8 mouse cellular contexts compared by ENCODE assay signal in the genomic region with DNA sequence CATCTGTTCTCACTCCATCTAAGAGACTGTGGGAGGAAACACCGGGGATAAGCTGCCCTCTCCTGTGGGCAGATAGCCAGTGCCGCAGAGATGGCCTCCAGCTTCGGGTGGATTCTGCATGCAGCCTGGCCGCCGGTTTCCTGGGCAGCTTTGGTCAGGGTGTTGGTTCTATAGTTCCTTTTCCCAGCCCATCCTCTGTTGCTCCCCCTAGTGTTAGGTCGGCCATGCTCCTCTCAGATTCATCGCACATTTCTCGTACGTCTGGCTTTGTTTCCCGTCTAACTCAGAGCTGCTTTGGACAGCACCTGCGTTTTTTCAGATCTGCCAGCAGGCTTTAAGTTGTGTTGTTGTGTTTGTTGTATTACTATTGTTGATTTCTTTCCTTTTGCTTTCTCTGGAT. TPM values are rescaled to one million over a fixed set of nuclear protein-coding genes. Genes with fewer than 3 reads are reported as not detected.
DNase-seq lines count a peak whose midpoint lies in the region; ATAC-seq and TF ChIP-seq lines count a peak whose summit lies in the region.

No protein-coding gene starts in this region.

- peaks cover 23% of the 10 kb centered on the region for H3K36me3 ChIP-seq in liver, adult 2 months (ENCODE audit: control insufficient read depth, insufficient read depth, low read length)
- peaks cover 18% of the 10 kb centered on the region for H3K36me3 ChIP-seq in liver, embryonic 11.5 days (ENCODE audit: control insufficient read depth, insufficient read depth, low read length)

- DNase-seq in cerebellum, postnatal 10 days, result peak; percentile 54 to 58
- DNase-seq in liver, adult 2 months (ENCODE audit: extremely low read depth, low read depth, low spot score), result no peak
- no peak for DNase-seq in liver, embryonic 11.5 days (ENCODE audit: low spot score)
- DNase-seq in embryo, embryonic 10.5 days (ENCODE audit: low spot score), result peak; percentile 71
- peak; percentile 29 for DNase-seq in mesoderm, embryonic 11.5 days (ENCODE audit: low read depth, low spot score)
- DNase-seq in thymus, postnatal 10 days (ENCODE audit: low spot score in 2 of 2), result no peak
- DNase-seq in cerebellum, adult 9-10 months, result no peak

- no peak overlapping the region for H3K4me2 ChIP-seq in liver, embryonic 11.5 days

- no peaks in the 10 kb centered on the region for H3K9me3 ChIP-seq in liver, embryonic 11.5 days (ENCODE audit: control insufficient read depth, low read length)

- H3K79me2 ChIP-seq in liver, adult 2 months (ENCODE audit: control insufficient read depth, insufficient read depth, low read length), result no peaks in the 10 kb centered on the region

- no peak for ATAC-seq in cerebellum, adult (ENCODE audit: insufficient number of reproducible peaks, low FRiP score, low TSS enrichment)
- no peak for ATAC-seq in liver, embryonic 11.5 days (replicated peaks; ENCODE audit: low FRiP score)

- peak; percentile 49 for TF ChIP-seq CTCF in liver, adult 2 months (IDR thresholded peaks at IDR 0.05; ENCODE audit: low read depth, low read length)

- H3K9ac ChIP-seq in liver, adult 2 months (ENCODE audit: low read depth, low read length), result no peak overlapping the region
- H3K9ac ChIP-seq in liver, embryonic 11.5 days (ENCODE audit: low read depth, low read length), result no peak overlapping the region

- H3K27me3 ChIP-seq in liver, adult 2 months (ENCODE audit: control insufficient read depth, insufficient read depth, low read length), result no peaks in the 10 kb centered on the region
- H3K27me3 ChIP-seq in liver, embryonic 11.5 days (replicated peaks; ENCODE audit: control insufficient read depth, insufficient read depth, low read length), result no peaks in the 10 kb centered on the region

- no peaks in the 10 kb centered on the region for H3K4me1 ChIP-seq in liver, adult 2 months (ENCODE audit: control insufficient read depth, insufficient read depth, low read length)
- no peaks in the 10 kb centered on the region for H3K4me1 ChIP-seq in liver, embryonic 11.5 days (replicated peaks; ENCODE audit: control insufficient read depth, insufficient read depth, low read length)

- H3K27ac ChIP-seq in liver, adult 2 months (replicated peaks; ENCODE audit: insufficient read depth, low read depth, low read length), result no peak overlapping the region
- H3K27ac ChIP-seq in liver, embryonic 11.5 days (ENCODE audit: low read depth, low read length), result no peak overlapping the region

- no peak for TF ChIP-seq POLR2A in liver, adult 2 months (IDR thresholded peaks at IDR 0.05; ENCODE audit: extremely low read depth, insufficient read depth, low read length)

- 64% methylated on average over 11 of the region's 11 CpGs for WGBS in liver, adult 2 months
- 40% methylated on average over 11 of the region's 11 CpGs for WGBS in liver, embryonic 11.5 days

- no peak overlapping the region for H3K4me3 ChIP-seq in liver, adult 2 months (ENCODE audit: insufficient read depth, low read depth, low read length)
- no peak overlapping the region for H3K4me3 ChIP-seq in liver, embryonic 11.5 days (ENCODE audit: low read depth, low read length)

RNA-seq across cellular contexts. Expression of gene Trmt10b, which starts 11.1 kb away (rescaled TPM):
- total RNA-seq in liver, adult 2 months (2014; rRNA removed), result 2.6 and 3.3 TPM in 2 replicates
- polyA plus RNA-seq in liver, adult 2 months (2012; rRNA removed), result 0.83 and 0.92 TPM in 2 replicates
- polyA plus RNA-seq in liver, embryonic 11.5 days (2014; fragmentation: Nextera tagmentation; extraction: Ambion mirVana), result 16.5 and 17.8 TPM in 2 replicates

RNA-seq across cellular contexts. Expression of gene Dcaf10, which starts 33.9 kb away (rescaled TPM):
- total RNA-seq in liver, adult 2 months (2014; rRNA removed), result 8.5 and 11.6 TPM in 2 replicates
- polyA plus RNA-seq in liver, adult 2 months (2012; rRNA removed), result 12.9 and 16.7 TPM in 2 replicates
- 11.3 and 11.7 TPM in 2 replicates for polyA plus RNA-seq in liver, embryonic 11.5 days (2014; fragmentation: Nextera tagmentation; extraction: Ambion mirVana)

RNA-seq across cellular contexts. Expression of gene Exosc3, which starts 34.5 kb away (rescaled TPM):
- 21.2 and 22.4 TPM in 2 replicates for total RNA-seq in liver, adult 2 months (2014; rRNA removed)
- 12.6 and 14.2 TPM in 2 replicates for polyA plus RNA-seq in liver, adult 2 months (2012; rRNA removed)
- 142 and 143 TPM in 2 replicates for polyA plus RNA-seq in liver, embryonic 11.5 days (2014; fragmentation: Nextera tagmentation; extraction: Ambion mirVana)

Comparison
In these comparisons a context has a peak if more than half of its experiments do, and no peak if none do; other contexts are left out.
1. DNase-seq: peak in cerebellum, postnatal 10 days (2 of 2), embryo, embryonic 10.5 days (single experiment) and mesoderm, embryonic 11.5 days (single experiment); none in liver, adult 2 months (single experiment), liver, embryonic 11.5 days (single experiment), thymus, postnatal 10 days (0 of 2) and cerebellum, adult 9-10 months (single experiment).